Mouse (Mus musculus): ENCODE measurements at regions not wholly inside any gene's neighbourhood (a gene's known extent, or its start where the extent isn't known, plus 50 kb on each side); places are given as distances from the start of the nearest gene placed in this dataset.

DNA sequence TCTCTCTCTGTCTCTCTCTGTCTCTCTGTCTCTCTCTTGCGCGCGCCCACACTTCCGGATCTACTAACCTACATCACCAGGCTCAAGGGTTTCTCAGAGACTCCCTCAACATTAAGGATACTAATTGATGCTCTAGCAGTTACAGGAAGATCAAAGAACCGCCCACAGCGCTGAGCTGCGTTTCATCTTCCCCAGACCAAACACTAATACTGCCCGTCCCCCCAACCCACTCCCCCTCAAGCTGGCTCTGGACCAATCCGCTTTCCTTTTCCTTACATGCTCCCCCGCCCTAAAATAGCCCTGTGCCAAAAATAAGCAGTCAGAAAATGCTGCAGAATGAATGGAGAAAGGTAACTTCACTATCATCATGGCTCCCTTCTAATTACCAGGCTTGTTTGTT, 100.6 kb upstream of the Bach2 start:
- TF ChIP-seq CTCF (IDR thresholded peaks at IDR 0.05; ENCODE audit: control insufficient read depth, insufficient read depth, low read length), result no peak
- TF ChIP-seq POLR2A (IDR thresholded peaks at IDR 0.05; ENCODE audit: borderline replicate concordance, control insufficient read depth, low read depth, low read length), result no peak
